Mouse (Mus musculus): Measurements from ENCODE around the gene Dpp10. TPM values are rescaled to one million over a fixed set of nuclear protein-coding genes. Genes with fewer than 3 reads are reported as not detected.

Dpp10 gene
- polyA plus RNA-seq, 1 experiment from 2014 or later = not detected

GRCm38 (mm10) chr1:123946149-123946548 lies 99.2 kb downstream of the Dpp10 start:
- Histone ChIP-seq H3K4me2 (no peak overlapping the region), H3K36me3 (ENCODE audit: insufficient read depth) (no peaks in the 10 kb centered on the region), H3K9ac (no peak overlapping the region), H3K9me3 (ENCODE audit: low read depth, low read length) (no peaks in the 10 kb centered on the region), H3K4me1 (ENCODE audit: insufficient read depth) (no peaks in the 10 kb centered on the region), H3K4me3 (ENCODE audit: low read depth, low read length) (no peak overlapping the region), H3K27ac (ENCODE audit: low read depth) (no peak overlapping the region), H3K27me3 (ENCODE audit: insufficient read depth, low read length) (no peaks in the 10 kb centered on the region)
- no peak for TF ChIP-seq CTCF (IDR thresholded peaks at IDR 0.05; ENCODE audit: low read depth)
- DNase-seq (no peak), ATAC-seq (ENCODE audit: insufficient read depth) (no peak)
- 67% methylated on average over 4 of the region's 4 CpGs for WGBS

- H3K9me3 ChIP-seq (ENCODE audit: low read depth, low read length) = no peaks in the 10 kb centered on the region
- H3K4me1 ChIP-seq (ENCODE audit: insufficient read depth) = no peaks in the 10 kb centered on the region
- TF ChIP-seq CTCF (IDR thresholded peaks at IDR 0.05; ENCODE audit: low read depth) = no peak
- H3K27me3 ChIP-seq (ENCODE audit: insufficient read depth, low read length) = no peaks in the 10 kb centered on the region
- H3K4me2 ChIP-seq = no peak overlapping the region
- no peak for DNase-seq
- H3K27ac ChIP-seq (ENCODE audit: low read depth) = no peak overlapping the region
- no peaks in the 10 kb centered on the region for H3K36me3 ChIP-seq (ENCODE audit: insufficient read depth)
- ATAC-seq (ENCODE audit: insufficient read depth) = no peak
- no peak overlapping the region for H3K9ac ChIP-seq
- WGBS = 94% methylated on average over 1 of the region's 1 CpGs
- no peak overlapping the region for H3K4me3 ChIP-seq (ENCODE audit: low read depth, low read length)
Measured at GRCm38 (mm10) chr1:123940826-123941225, 104.5 kb downstream of the Dpp10 start.

GRCm38 (mm10) chr1:123933812-123934727 lies 111.3 kb downstream of the Dpp10 start:
- TF ChIP-seq CTCF (IDR thresholded peaks at IDR 0.05; ENCODE audit: low read depth) = no peak
- no peak overlapping the region for H3K27ac ChIP-seq (ENCODE audit: low read depth)
- WGBS = 54% methylated on average over 7 of the region's 7 CpGs

GRCm38 (mm10) chr1:123928003-123928370 lies 117.4 kb downstream of the Dpp10 start:
- Histone ChIP-seq H3K9ac (no peak overlapping the region), H3K9me3 (ENCODE audit: low read depth, low read length) (no peaks in the 10 kb centered on the region), H3K4me3 (ENCODE audit: low read depth, low read length) (no peak overlapping the region), H3K27ac (ENCODE audit: low read depth) (no peak overlapping the region), H3K4me2 (no peak overlapping the region), H3K27me3 (ENCODE audit: insufficient read depth, low read length) (no peaks in the 10 kb centered on the region), H3K36me3 (ENCODE audit: insufficient read depth) (no peaks in the 10 kb centered on the region), H3K4me1 (ENCODE audit: insufficient read depth) (no peaks in the 10 kb centered on the region)
- 66% methylated on average over 3 of the region's 3 CpGs for WGBS
- no peak for ATAC-seq (ENCODE audit: insufficient read depth)
- no peak for DNase-seq
- no peak for TF ChIP-seq CTCF (IDR thresholded peaks at IDR 0.05; ENCODE audit: low read depth)

More at GRCm38 (mm10) chr1:123933812-123934727, 111.3 kb downstream of the Dpp10 start:
- H3K9me3 ChIP-seq (ENCODE audit: low read depth, low read length) = no peaks in the 10 kb centered on the region
- no peak overlapping the region for H3K4me3 ChIP-seq (ENCODE audit: low read depth, low read length)
- peak; percentile 34 for DNase-seq
- no peaks in the 10 kb centered on the region for H3K36me3 ChIP-seq (ENCODE audit: insufficient read depth)
- H3K9ac ChIP-seq = no peak overlapping the region
- peak; percentile 31; the same call in 1 of the 2 replicates for ATAC-seq (ENCODE audit: insufficient read depth)
- H3K27me3 ChIP-seq (ENCODE audit: insufficient read depth, low read length) = no peaks in the 10 kb centered on the region
- H3K4me2 ChIP-seq = no peak overlapping the region
- no peaks in the 10 kb centered on the region for H3K4me1 ChIP-seq (ENCODE audit: insufficient read depth)

GRCm38 (mm10) chr1:123927278-123928002 lies 117.9 kb downstream of the Dpp10 start:
- no peak for ATAC-seq (ENCODE audit: insufficient read depth)
- no peaks in the 10 kb centered on the region for H3K27me3 ChIP-seq (ENCODE audit: insufficient read depth, low read length)
- H3K9me3 ChIP-seq (ENCODE audit: low read depth, low read length) = no peaks in the 10 kb centered on the region
- no peak overlapping the region for H3K4me3 ChIP-seq (ENCODE audit: low read depth, low read length)
- H3K27ac ChIP-seq (ENCODE audit: low read depth) = no peak overlapping the region
- H3K36me3 ChIP-seq (ENCODE audit: insufficient read depth) = no peaks in the 10 kb centered on the region
- TF ChIP-seq CTCF (IDR thresholded peaks at IDR 0.05; ENCODE audit: low read depth) = no peak
- H3K4me1 ChIP-seq (ENCODE audit: insufficient read depth) = no peaks in the 10 kb centered on the region
- H3K9ac ChIP-seq = no peak overlapping the region
- no peak overlapping the region for H3K4me2 ChIP-seq
- DNase-seq = no peak

- no peak for DNase-seq
Measured at GRCm38 (mm10) chr1:123924905-123925304, 120.5 kb downstream of the Dpp10 start.

GRCm38 (mm10) chr1:123923907-123924306 lies 121.5 kb downstream of the Dpp10 start:
- Histone ChIP-seq H3K27me3 (ENCODE audit: insufficient read depth, low read length) (no peaks in the 10 kb centered on the region), H3K36me3 (ENCODE audit: insufficient read depth) (no peaks in the 10 kb centered on the region), H3K9me3 (ENCODE audit: low read depth, low read length) (no peaks in the 10 kb centered on the region), H3K4me3 (ENCODE audit: low read depth, low read length) (no peak overlapping the region), H3K9ac (no peak overlapping the region), H3K27ac (ENCODE audit: low read depth) (no peak overlapping the region), H3K4me2 (no peak overlapping the region), H3K4me1 (ENCODE audit: insufficient read depth) (no peaks in the 10 kb centered on the region)
- no peak for DNase-seq
- no peak for TF ChIP-seq CTCF (IDR thresholded peaks at IDR 0.05; ENCODE audit: low read depth)
- WGBS = 84% methylated on average over 2 of the region's 2 CpGs
- no peak for ATAC-seq (ENCODE audit: insufficient read depth)

More at GRCm38 (mm10) chr1:123924905-123925304, 120.5 kb downstream of the Dpp10 start:
- Histone ChIP-seq H3K36me3 (ENCODE audit: insufficient read depth) (no peaks in the 10 kb centered on the region), H3K27me3 (ENCODE audit: insufficient read depth, low read length) (no peaks in the 10 kb centered on the region), H3K4me1 (ENCODE audit: insufficient read depth) (no peaks in the 10 kb centered on the region), H3K27ac (ENCODE audit: low read depth) (no peak overlapping the region), H3K4me3 (ENCODE audit: low read depth, low read length) (no peak overlapping the region), H3K9ac (no peak overlapping the region), H3K4me2 (no peak overlapping the region), H3K9me3 (ENCODE audit: low read depth, low read length) (no peaks in the 10 kb centered on the region)
- ATAC-seq (ENCODE audit: insufficient read depth) = no peak
- 29% methylated on average over 1 of the region's 1 CpGs for WGBS
- TF ChIP-seq CTCF (IDR thresholded peaks at IDR 0.05; ENCODE audit: low read depth) = no peak
